Mouse (Mus musculus): ENCODE data around the gene Isyna1. TPM values are rescaled to one million over a fixed set of nuclear protein-coding genes. Genes with fewer than 3 reads are reported as not detected.

Gene Isyna1
- polyA plus RNA-seq, 1 experiment from 2014 or later: 107 TPM

- peaks cover 78% of the 10 kb centered on the region for H3K4me1 ChIP-seq
- ATAC-seq (ENCODE audit: low FRiP score, low read depth): no peak; the same call in 1 of the 2 replicates
- 10% methylated on average over 39 of the region's 68 CpGs for WGBS
These were observed 3.5 kb downstream of the Isyna1 start for GRCm38 (mm10) chr8:70597417-70598272.

DNA sequence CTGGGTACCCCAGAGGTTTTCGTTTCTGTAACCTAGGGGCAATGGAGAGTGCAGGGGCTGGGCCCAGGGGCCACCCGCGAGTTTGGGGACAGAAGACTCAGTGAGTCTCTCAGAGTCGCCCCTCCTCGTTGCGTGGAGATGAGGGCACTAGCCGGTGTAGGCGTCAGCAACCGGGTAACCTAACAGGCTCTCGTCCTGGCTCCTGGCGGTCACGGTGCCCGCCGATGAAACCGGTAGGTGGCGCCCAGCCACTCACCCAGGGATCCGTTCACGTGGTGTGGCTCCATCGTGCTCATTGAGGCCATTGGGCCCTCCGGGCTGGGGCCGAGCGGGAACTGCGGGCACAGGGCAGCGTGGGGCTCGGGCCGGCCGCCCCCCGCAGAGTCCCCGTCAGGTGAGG lies 4.1 kb downstream of the Isyna1 start:
- peak; percentile 20; the same call in 1 of the 2 replicates for ATAC-seq (ENCODE audit: low FRiP score, low read depth)
- Histone ChIP-seq H3K36me3 (peaks cover 26% of the 10 kb centered on the region), H3K4me2 (replicated peaks) (peak overlapping the region; percentile 84), H3K27ac (replicated peaks) (0 out of 2 replicates have a peak overlapping the region, but pooled peaks have one; percentile 42), H3K4me3 (peak overlapping the region; percentile 50), H3K4me1 (peaks cover 76% of the 10 kb centered on the region), H3K9ac (replicated peaks) (peak overlapping the region; percentile 78), H3K9me3 (no peaks in the 10 kb centered on the region), H3K27me3 (peaks cover 47% of the 10 kb centered on the region)
- WGBS: 3% methylated on average over 29 of the region's 29 CpGs

More at GRCm38 (mm10) chr8:70597417-70598272, 3.5 kb downstream of the Isyna1 start:
- Histone ChIP-seq H3K27me3 (peaks cover 47% of the 10 kb centered on the region), H3K9ac (replicated peaks) (peak overlapping the region; percentile 78), H3K9me3 (no peaks in the 10 kb centered on the region), H3K4me3 (peak overlapping the region; percentile 50), H3K36me3 (peaks cover 22% of the 10 kb centered on the region), H3K27ac (replicated peaks) (peak overlapping the region; percentile 42; the same call in 1 of the 2 replicates), H3K4me2 (replicated peaks) (peak overlapping the region; percentile 84)

GRCm38 (mm10) chr8:70598722-70599121 lies 4.5 kb downstream of the Isyna1 start:
- H3K36me3 ChIP-seq: peaks cover 26% of the 10 kb centered on the region
- peak overlapping the region; percentile 50 for H3K4me3 ChIP-seq
- peak overlapping the region; percentile 39 for H3K27ac ChIP-seq (replicated peaks)
- WGBS: 11% methylated on average over 10 of the region's 10 CpGs
- ATAC-seq (ENCODE audit: low FRiP score, low read depth): no peak
- no peaks in the 10 kb centered on the region for H3K9me3 ChIP-seq
- peaks cover 47% of the 10 kb centered on the region for H3K27me3 ChIP-seq
- peaks cover 75% of the 10 kb centered on the region for H3K4me1 ChIP-seq
- peak overlapping the region; percentile 84 for H3K4me2 ChIP-seq (replicated peaks)
- H3K9ac ChIP-seq (replicated peaks): peak overlapping the region; percentile 78

GRCm38 (mm10) chr8:70599507-70600290 lies 5.5 kb downstream of the Isyna1 start:
- Histone ChIP-seq H3K27ac (replicated peaks) (peak overlapping the region; percentile 97), H3K4me2 (replicated peaks) (no peak overlapping the region), H3K4me3 (no peak overlapping the region), H3K9ac (replicated peaks) (peak overlapping the region; percentile 7; the same call in 1 of the 2 replicates), H3K4me1 (peaks cover 79% of the 10 kb centered on the region), H3K36me3 (peaks cover 26% of the 10 kb centered on the region), H3K27me3 (peaks cover 47% of the 10 kb centered on the region), H3K9me3 (no peaks in the 10 kb centered on the region)
- no peak for ATAC-seq (ENCODE audit: low FRiP score, low read depth)
- 82% methylated on average over 12 of the region's 12 CpGs for WGBS

DNA sequence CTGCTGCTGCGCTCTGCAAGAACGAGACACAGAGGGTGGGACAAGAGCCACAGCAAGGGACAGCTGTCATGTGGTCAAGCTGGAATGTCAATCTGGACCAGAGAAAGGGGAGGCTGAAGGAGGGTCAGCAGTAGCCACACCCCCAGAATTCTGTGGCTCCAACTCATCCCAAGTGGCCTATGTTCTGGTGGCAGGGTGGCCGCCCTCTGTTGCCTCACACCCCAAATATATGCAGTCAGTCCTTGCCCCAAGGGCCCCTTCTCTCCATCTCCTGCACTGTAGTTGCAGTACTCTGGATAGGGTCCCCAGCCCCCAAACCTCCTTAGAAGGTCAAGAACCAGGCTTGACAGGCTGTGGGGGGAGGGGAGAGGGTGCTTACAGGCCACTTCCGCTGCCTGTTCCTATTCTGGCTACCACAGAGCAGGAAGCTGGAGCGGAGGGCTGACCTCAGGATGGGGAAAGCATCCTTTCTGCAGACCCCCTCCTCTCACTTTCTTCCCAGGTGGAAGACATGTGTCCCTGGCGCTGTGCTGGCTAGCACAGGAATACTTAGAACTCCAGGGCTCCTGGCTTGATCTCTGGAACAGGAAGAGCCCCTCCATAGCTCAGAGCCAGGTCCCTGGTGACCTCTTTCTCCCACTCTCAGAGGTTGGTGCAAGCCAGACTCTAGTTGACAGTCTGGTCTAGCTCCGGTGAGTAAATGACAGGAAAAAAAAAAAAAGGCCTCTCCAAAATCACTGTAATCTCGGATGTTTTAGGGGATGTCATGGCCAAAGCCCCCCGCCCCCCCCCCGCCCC lies 6.5 kb downstream of the Isyna1 start:
- Histone ChIP-seq H3K4me1 (peaks cover 77% of the 10 kb centered on the region), H3K9ac (replicated peaks) (peak overlapping the region; percentile 24; the same call in 1 of the 2 replicates), H3K27me3 (peaks cover 37% of the 10 kb centered on the region), H3K4me2 (replicated peaks) (peak overlapping the region; percentile 54), H3K4me3 (peak overlapping the region; percentile 26), H3K36me3 (peaks cover 25% of the 10 kb centered on the region), H3K27ac (replicated peaks) (peak overlapping the region; percentile 97), H3K9me3 (no peaks in the 10 kb centered on the region)
- ATAC-seq (ENCODE audit: low FRiP score, low read depth): peak; percentile 25
- 9% methylated on average over 10 of the region's 10 CpGs for WGBS

- H3K4me1 ChIP-seq: peaks cover 77% of the 10 kb centered on the region
- peaks cover 19% of the 10 kb centered on the region for H3K36me3 ChIP-seq
- ATAC-seq (ENCODE audit: low FRiP score, low read depth): peak; percentile 80
- no peaks in the 10 kb centered on the region for H3K9me3 ChIP-seq
- H3K27me3 ChIP-seq: peaks cover 31% of the 10 kb centered on the region
- peak overlapping the region; percentile 97 for H3K27ac ChIP-seq (replicated peaks)
- peak overlapping the region; percentile 54 for H3K4me2 ChIP-seq (replicated peaks)
- 1% methylated on average over 26 of the region's 26 CpGs for WGBS
- H3K9ac ChIP-seq (replicated peaks): 0 out of 2 replicates have a peak overlapping the region, but pooled peaks have one; percentile 24
- peak overlapping the region; percentile 26 for H3K4me3 ChIP-seq
These were observed 7.1 kb downstream of the Isyna1 start for GRCm38 (mm10) chr8:70601271-70601649.

- WGBS: 92% methylated on average over 13 of the region's 13 CpGs
- H3K27ac ChIP-seq (replicated peaks): peak overlapping the region; percentile 97
- no peak overlapping the region for H3K4me2 ChIP-seq (replicated peaks)
- H3K27me3 ChIP-seq: peaks cover 21% of the 10 kb centered on the region
- H3K4me3 ChIP-seq: no peak overlapping the region
- H3K9me3 ChIP-seq: no peaks in the 10 kb centered on the region
- peaks cover 76% of the 10 kb centered on the region for H3K4me1 ChIP-seq
- ATAC-seq (ENCODE audit: low FRiP score, low read depth): no peak
- no peak overlapping the region for H3K9ac ChIP-seq (replicated peaks)
- H3K36me3 ChIP-seq: peaks cover 14% of the 10 kb centered on the region; the same call in 1 of the 2 replicates
These were observed 8.1 kb downstream of the Isyna1 start for GRCm38 (mm10) chr8:70602139-70602811.

DNA sequence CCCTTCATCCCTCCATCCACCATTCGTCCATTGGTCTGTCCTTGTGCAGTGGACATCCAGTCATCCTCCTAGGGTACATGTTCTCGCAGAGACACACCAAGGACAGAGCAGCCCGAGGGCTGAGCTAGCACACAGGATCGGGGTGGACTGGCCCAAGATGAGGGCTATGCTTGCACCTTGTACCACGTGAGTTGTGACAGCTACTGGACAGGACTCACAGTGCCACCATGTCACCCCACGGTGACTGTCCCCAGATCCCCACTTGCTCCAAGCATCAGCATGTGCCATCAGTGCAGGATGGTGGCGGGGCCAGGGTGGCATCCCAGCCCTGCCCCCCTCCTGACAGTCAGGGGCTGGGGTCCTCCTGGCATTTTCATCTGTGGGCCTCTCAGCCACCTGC lies 10.4 kb downstream of the Isyna1 start:
- Histone ChIP-seq H3K27ac (replicated peaks) (no peak overlapping the region; the same call in none of the 2 replicates), H3K27me3 (peaks cover 6% of the 10 kb centered on the region; the same call in 1 of the 2 replicates), H3K4me1 (peaks cover 73% of the 10 kb centered on the region), H3K9me3 (no peaks in the 10 kb centered on the region), H3K4me3 (no peak overlapping the region), H3K9ac (replicated peaks) (no peak overlapping the region), H3K4me2 (replicated peaks) (no peak overlapping the region), H3K36me3 (peaks cover 14% of the 10 kb centered on the region; the same call in 1 of the 2 replicates)
- WGBS: 79% methylated on average over 7 of the region's 7 CpGs
- no peak for ATAC-seq (ENCODE audit: low FRiP score, low read depth)

DNA sequence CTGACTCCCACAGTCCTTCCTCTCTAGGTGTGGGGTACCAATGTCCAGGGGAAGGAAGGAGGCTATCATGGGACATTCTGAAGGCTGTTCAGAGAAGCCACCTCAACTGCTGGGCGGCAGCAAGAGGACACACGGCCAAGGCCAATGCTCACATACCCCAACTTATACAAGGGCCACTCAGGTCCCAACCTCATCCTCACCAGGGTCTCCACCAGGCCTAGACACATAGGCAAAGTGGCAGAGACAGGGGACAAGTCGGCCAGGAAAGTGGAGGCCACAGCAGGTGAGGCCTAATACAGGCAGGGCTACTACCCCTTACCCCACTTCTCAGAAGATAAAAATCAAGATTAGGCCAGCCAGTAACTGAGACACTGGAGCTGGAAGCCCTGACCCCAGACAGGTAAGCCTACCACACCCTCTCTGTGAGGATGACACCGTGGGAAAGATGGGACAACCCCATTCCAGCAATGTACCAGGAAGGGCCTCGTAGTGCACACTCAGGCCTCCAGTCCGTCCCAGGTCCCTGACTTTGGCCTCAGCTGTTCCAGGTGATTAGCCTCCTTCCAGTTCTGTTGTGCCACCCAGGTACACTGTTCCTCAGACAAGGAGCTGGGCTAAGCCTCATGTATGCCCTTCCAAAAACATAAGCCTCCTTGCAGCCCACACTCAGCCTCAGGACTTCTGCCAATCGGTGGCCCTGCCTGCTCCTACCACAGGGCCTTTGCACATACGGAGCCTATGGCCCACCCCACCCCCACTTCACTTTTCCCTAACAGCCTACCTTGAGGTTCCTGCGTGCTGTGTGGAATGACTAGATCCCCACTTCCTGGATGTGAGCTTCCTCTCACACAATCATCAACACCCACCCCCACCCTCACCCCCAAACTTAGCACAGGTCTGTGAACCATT lies 12.0 kb downstream of the Isyna1 start:
- peaks cover 14% of the 10 kb centered on the region; the same call in 1 of the 2 replicates for H3K36me3 ChIP-seq
- H3K4me1 ChIP-seq: peaks cover 72% of the 10 kb centered on the region
- H3K4me3 ChIP-seq: 0 out of 2 replicates have a peak overlapping the region, but pooled peaks have one; percentile 81
- H3K9me3 ChIP-seq: no peaks in the 10 kb centered on the region
- H3K9ac ChIP-seq (replicated peaks): no peak overlapping the region
- no peak overlapping the region for H3K27ac ChIP-seq (replicated peaks)
- ATAC-seq (ENCODE audit: low FRiP score, low read depth): no peak
- peak overlapping the region; percentile 90 for H3K4me2 ChIP-seq (replicated peaks)
- peaks cover 2% of the 10 kb centered on the region for H3K27me3 ChIP-seq
- 88% methylated on average over 9 of the region's 9 CpGs for WGBS

Measured in midbrain, embryonic 12.5 days (tissue).